Mouse (Mus musculus) megakaryocyte, embryonic 14.5 days (primary cell): ENCODE results near the gene Taok3.

Experiments
- FLI1 ChIP-seq: IDR thresholded peaks from 2 replicates; pipeline ENCODE4 v1.6.1; 2012; ENCODE audit warnings: low read length, inconsistent platforms, mixed read lengths
- GATA1 ChIP-seq: IDR thresholded peaks from 3 replicates; pipeline ENCODE4 v1.6.1; 2012; ENCODE audit warnings: mixed read lengths, low read length, inconsistent platforms, borderline replicate concordance

DNA sequence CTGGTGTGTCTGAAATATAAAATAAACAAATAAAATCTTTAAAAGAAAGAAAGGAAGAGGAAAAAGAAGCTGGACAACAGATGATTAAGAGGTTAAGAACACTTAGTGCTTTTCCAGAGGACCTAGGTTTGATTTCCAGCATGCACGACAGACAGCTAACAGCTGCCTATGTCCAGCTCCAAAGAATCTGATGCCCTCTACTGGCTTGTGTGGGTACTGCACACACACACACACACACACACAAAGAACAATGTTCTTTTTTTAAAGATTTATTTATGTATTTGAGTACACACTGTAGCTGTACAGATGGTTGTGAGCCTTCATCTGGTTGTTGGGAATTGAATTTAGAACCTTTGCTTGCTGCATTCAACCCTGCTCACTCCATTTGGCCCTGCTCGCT lies 170.2 kb downstream of the Taok3 start:
- TF ChIP-seq GATA1 (no peak), FLI1 (no peak)
